Mouse (Mus musculus) kidney, adult 9 months (tissue): ENCODE results near the gene Ccl11.

Experiments used
- DNase-seq: peaks from one replicate; pipeline ENCODE4 v3.0.0; 2022

Ccl11 gene

GRCm38 (mm10) chr11:82062226-82062625, 4.6 kb downstream of the Ccl11 start:
- no peak for DNase-seq

GRCm38 (mm10) chr11:82063454-82063853, 5.8 kb downstream of the Ccl11 start:
- no peak for DNase-seq

- no peak for DNase-seq
Observed at GRCm38 (mm10) chr11:82066953-82067571, 9.4 kb downstream of the Ccl11 start.

- no peak for DNase-seq
Observed at GRCm38 (mm10) chr11:82071076-82071475, 13.5 kb downstream of the Ccl11 start.

- DNase-seq, result no peak
Observed at GRCm38 (mm10) chr11:82072374-82072773, 14.8 kb downstream of the Ccl11 start.

GRCm38 (mm10) chr11:82072984-82073383, 15.4 kb downstream of the Ccl11 start:
- DNase-seq, result no peak

- no peak for DNase-seq
Observed at GRCm38 (mm10) chr11:82073686-82074085, 16.1 kb downstream of the Ccl11 start.

- no peak for DNase-seq
Observed at GRCm38 (mm10) chr11:82077031-82077430, 19.4 kb downstream of the Ccl11 start.

- DNase-seq, result no peak
Observed at GRCm38 (mm10) chr11:82078136-82078730, 20.6 kb downstream of the Ccl11 start.

- no peak for DNase-seq
Observed at GRCm38 (mm10) chr11:82080865-82081264, 23.2 kb downstream of the Ccl11 start.

GRCm38 (mm10) chr11:82084360-82084759, 26.7 kb downstream of the Ccl11 start:
- no peak for DNase-seq

GRCm38 (mm10) chr11:82099511-82100323, 42.1 kb downstream of the Ccl11 start:
- no peak for DNase-seq

- DNase-seq, result no peak
Observed at GRCm38 (mm10) chr11:82101087-82101486, 43.5 kb downstream of the Ccl11 start.

GRCm38 (mm10) chr11:82101529-82101928, 43.9 kb downstream of the Ccl11 start, which contains the start of gene Ccl12:
Ccl12 (plus strand) TSS chr11:82101845.
- no peak for DNase-seq

GRCm38 (mm10) chr11:82109611-82110010, 52.0 kb downstream of the Ccl11 start:
- DNase-seq, result no peak

- DNase-seq, result no peak
Observed at GRCm38 (mm10) chr11:82110372-82111248, 53.0 kb downstream of the Ccl11 start.
